Mouse (Mus musculus): Measurements from ENCODE around the gene Cox17. TPM values are rescaled to one million over a fixed set of nuclear protein-coding genes. Genes with fewer than 3 reads are reported as not detected.
A peak's percentile ranks its signal among the peaks of the same experiment; 100 is the strongest.

Cox17 gene
- polyA plus RNA-seq, 1 experiment: 170 TPM

DNA sequence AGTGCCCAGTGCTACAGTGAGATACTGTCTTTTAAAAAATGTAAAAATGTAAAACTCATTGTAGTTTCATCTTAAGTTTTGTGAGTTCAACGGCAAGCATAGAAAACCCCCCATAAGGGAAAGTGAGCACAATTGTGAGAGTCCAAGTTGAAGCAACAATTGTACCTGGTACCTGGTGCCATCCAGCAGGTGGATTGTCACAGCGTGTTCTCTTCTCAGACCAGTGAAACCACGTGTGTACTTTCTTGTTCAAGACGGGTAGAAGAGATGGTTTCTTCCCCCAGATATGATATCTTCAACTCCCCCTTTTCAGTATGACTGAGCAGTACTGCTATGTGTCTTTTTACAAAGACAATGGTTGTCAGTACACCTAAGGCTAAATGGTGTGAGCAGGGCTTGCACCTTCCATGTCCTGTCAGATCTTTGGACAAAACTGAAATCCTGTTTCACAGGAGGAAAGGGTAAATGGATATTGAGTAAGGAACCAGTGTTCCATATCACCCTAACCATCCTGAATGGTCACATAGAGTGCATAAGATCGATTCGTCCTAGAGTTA lies 11.5 kb downstream of the Cox17 start:
- TF ChIP-seq CTCF (conservative IDR thresholded peaks at IDR 0.05; ENCODE audit: insufficient read depth, insufficient read length, low read depth, low read length) (no peak), POLR2A (IDR thresholded peaks at IDR 0.05; ENCODE audit: low read depth, low read length) (no peak)

DNA sequence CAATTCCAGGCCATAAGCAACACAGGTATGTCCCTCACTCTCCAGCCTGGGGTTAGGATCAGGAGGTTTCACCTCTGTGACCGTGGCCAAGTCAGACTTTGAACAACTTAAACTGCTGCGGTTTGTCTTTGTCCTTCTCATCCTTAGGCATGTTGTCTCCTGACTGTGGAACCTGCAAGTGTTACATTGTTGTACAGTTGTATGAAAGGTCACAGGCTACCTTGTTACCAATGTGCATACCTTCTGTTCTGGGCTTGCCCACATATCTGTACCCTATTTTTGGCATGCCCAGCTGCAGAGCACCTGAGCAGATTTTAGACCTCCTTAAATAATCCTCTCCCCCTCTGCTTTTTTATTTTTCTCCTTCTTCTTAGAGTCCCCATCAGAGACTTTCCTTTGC lies 12.4 kb downstream of the Cox17 start:
- H3K27me3 ChIP-seq (replicated peaks; ENCODE audit: control insufficient read depth, insufficient read depth, low read length): no peaks in the 10 kb centered on the region
- H3K4me3 ChIP-seq (ENCODE audit: insufficient read depth, low read depth, low read length): no peak overlapping the region
- no peak for DNase-seq
- H3K36me3 ChIP-seq (ENCODE audit: control insufficient read depth, insufficient read depth, low read length): no peaks in the 10 kb centered on the region
- 93% methylated on average over 2 of the region's 2 CpGs for WGBS
- no peak for TF ChIP-seq POLR2A (IDR thresholded peaks at IDR 0.05; ENCODE audit: low read depth, low read length)
- no peak for TF ChIP-seq CTCF (conservative IDR thresholded peaks at IDR 0.05; ENCODE audit: insufficient read depth, insufficient read length, low read depth, low read length)
- no peaks in the 10 kb centered on the region for H3K4me1 ChIP-seq (ENCODE audit: control insufficient read depth, insufficient read depth, low read length)
- no peak overlapping the region for H3K27ac ChIP-seq (ENCODE audit: insufficient read depth, low read depth, low read length)

More for the DNA sequence above, 11.5 kb downstream of the Cox17 start:
- Histone ChIP-seq H3K4me3 (ENCODE audit: insufficient read depth, low read depth, low read length) (no peak overlapping the region), H3K36me3 (ENCODE audit: control insufficient read depth, insufficient read depth, low read length) (no peaks in the 10 kb centered on the region), H3K27ac (ENCODE audit: insufficient read depth, low read depth, low read length) (no peak overlapping the region), H3K27me3 (replicated peaks; ENCODE audit: control insufficient read depth, insufficient read depth, low read length) (no peaks in the 10 kb centered on the region), H3K4me1 (ENCODE audit: control insufficient read depth, insufficient read depth, low read length) (no peaks in the 10 kb centered on the region)
- WGBS: 91% methylated on average over 6 of the region's 6 CpGs
- no peak for DNase-seq

DNA sequence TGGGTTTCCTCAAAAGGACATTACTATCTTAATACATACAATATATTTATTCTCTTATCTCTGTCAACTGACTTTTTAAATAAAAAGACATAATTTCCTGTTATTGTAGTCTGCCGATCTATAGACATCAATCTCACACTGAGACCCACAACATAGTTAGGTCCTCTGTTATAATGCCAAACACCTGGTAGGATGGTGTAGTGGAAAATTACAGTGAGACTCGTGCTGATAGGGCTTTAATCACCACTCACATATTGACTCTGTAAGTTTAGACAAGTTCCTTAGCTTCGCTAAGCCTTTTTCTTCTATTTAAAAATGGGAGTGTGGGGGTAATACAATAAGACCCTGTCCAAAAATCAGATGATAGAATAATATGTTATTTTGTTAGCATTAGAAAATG lies 13.1 kb downstream of the Cox17 start:
- H3K36me3 ChIP-seq (ENCODE audit: control insufficient read depth, insufficient read depth, low read length): no peaks in the 10 kb centered on the region
- no peaks in the 10 kb centered on the region for H3K27me3 ChIP-seq (replicated peaks; ENCODE audit: control insufficient read depth, insufficient read depth, low read length)
- TF ChIP-seq CTCF (conservative IDR thresholded peaks at IDR 0.05; ENCODE audit: insufficient read depth, insufficient read length, low read depth, low read length) (no peak), POLR2A (IDR thresholded peaks at IDR 0.05; ENCODE audit: low read depth, low read length) (no peak)
- no peak for DNase-seq
- H3K4me3 ChIP-seq (ENCODE audit: insufficient read depth, low read depth, low read length): no peak overlapping the region
- H3K4me1 ChIP-seq (ENCODE audit: control insufficient read depth, insufficient read depth, low read length): no peaks in the 10 kb centered on the region
- H3K27ac ChIP-seq (ENCODE audit: insufficient read depth, low read depth, low read length): no peak overlapping the region
- 75% methylated on average over 3 of the region's 3 CpGs for WGBS

DNA sequence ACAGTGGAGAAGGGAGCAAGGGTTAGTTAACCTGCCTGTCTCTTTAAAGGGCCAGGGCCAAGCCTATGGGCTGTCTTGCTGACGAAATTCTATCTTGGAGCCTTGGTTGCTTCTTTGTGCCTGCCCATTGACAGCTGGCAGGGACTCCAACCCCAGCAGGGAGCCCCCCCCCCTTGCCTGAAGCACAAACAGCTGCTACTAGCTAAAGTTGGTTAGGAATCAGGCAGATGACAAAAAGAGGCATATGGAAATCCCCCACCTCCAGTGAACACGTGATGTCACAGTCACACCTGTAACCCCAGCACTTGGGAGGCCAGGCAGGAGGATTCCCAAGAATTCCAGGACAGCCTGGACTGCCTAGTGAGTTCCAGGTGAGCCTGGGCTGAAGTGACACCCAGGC lies 13.5 kb downstream of the Cox17 start:
- Histone ChIP-seq H3K4me1 (ENCODE audit: control insufficient read depth, insufficient read depth, low read length) (no peaks in the 10 kb centered on the region), H3K36me3 (ENCODE audit: control insufficient read depth, insufficient read depth, low read length) (no peaks in the 10 kb centered on the region), H3K27ac (ENCODE audit: insufficient read depth, low read depth, low read length) (no peak overlapping the region), H3K4me3 (ENCODE audit: insufficient read depth, low read depth, low read length) (no peak overlapping the region), H3K27me3 (replicated peaks; ENCODE audit: control insufficient read depth, insufficient read depth, low read length) (no peaks in the 10 kb centered on the region)
- WGBS: 53% methylated on average over 2 of the region's 2 CpGs
- no peak for TF ChIP-seq CTCF (conservative IDR thresholded peaks at IDR 0.05; ENCODE audit: insufficient read depth, insufficient read length, low read depth, low read length)
- TF ChIP-seq POLR2A (IDR thresholded peaks at IDR 0.05; ENCODE audit: low read depth, low read length): no peak
- DNase-seq: no peak

- H3K27ac ChIP-seq (ENCODE audit: insufficient read depth, low read depth, low read length): no peak within 1 kb of the TSS
- no peak for TF ChIP-seq CTCF (conservative IDR thresholded peaks at IDR 0.05; ENCODE audit: insufficient read depth, insufficient read length, low read depth, low read length)
- no peak for TF ChIP-seq POLR2A (IDR thresholded peaks at IDR 0.05; ENCODE audit: low read depth, low read length)
- no peak within 1 kb of the TSS for H3K4me3 ChIP-seq (ENCODE audit: insufficient read depth, low read depth, low read length)
- H3K36me3 ChIP-seq (ENCODE audit: control insufficient read depth, insufficient read depth, low read length): no peaks in the 10 kb centered on the region
- peak; percentile 6 for DNase-seq
- no peaks in the 10 kb centered on the region for H3K4me1 ChIP-seq (ENCODE audit: control insufficient read depth, insufficient read depth, low read length)
- 48% methylated on average over 10 of the region's 10 CpGs for WGBS
- no peaks in the 10 kb centered on the region for H3K27me3 ChIP-seq (replicated peaks; ENCODE audit: control insufficient read depth, insufficient read depth, low read length)
Measured at GRCm38 (mm10) chr16:38361933-38362332, 15.1 kb downstream of the Cox17 start, which contains the start of gene Popdc2. Popdc2 (plus strand) TSS chr16:38362209.

DNA sequence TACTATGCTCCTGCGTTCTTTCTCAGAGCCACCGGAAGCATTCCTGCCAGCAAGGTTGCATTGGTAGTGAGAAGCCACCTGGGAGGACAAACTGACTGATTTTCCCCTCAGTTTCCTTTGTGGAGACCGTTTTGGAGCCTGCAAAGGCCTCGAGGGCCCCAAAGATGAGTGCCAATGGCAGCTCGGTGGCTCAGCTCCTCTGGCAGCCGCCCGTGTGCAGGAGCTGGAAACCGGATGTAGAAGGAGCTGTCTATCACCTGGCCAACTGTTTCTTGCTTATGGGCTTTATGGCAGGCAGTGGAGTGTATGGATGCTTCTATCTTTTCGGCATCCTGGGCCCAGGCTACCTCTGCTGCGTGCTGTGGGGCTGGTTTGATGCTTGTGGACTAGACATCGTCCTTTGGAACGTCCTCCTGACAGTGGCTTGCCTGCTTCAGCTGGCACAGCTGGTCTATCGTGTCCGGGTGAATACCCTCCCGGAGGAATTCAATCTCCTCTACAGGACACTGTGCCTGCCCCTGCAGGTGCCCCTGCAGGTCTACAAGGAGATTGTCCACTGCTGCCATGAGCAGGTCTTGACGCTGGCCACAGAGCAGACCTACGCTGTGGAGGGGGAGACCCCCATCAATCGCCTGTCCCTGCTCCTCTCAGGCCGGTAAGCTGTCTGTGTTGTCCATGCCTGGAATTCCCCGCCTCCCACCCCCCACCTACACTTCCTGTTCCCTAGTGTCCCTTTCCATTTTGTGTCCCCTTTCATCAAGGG lies 15.9 kb downstream of the Cox17 start:
- TF ChIP-seq POLR2A (IDR thresholded peaks at IDR 0.05; ENCODE audit: low read depth, low read length) (no peak), CTCF (conservative IDR thresholded peaks at IDR 0.05; ENCODE audit: insufficient read depth, insufficient read length, low read depth, low read length) (no peak)
- Histone ChIP-seq H3K4me3 (ENCODE audit: insufficient read depth, low read depth, low read length) (no peak overlapping the region), H3K4me1 (ENCODE audit: control insufficient read depth, insufficient read depth, low read length) (no peaks in the 10 kb centered on the region), H3K36me3 (ENCODE audit: control insufficient read depth, insufficient read depth, low read length) (no peaks in the 10 kb centered on the region), H3K27ac (ENCODE audit: insufficient read depth, low read depth, low read length) (no peak overlapping the region), H3K27me3 (replicated peaks; ENCODE audit: control insufficient read depth, insufficient read depth, low read length) (no peaks in the 10 kb centered on the region)
- DNase-seq: no peak
- WGBS: 69% methylated on average over 20 of the region's 20 CpGs

- Histone ChIP-seq H3K27me3 (replicated peaks; ENCODE audit: control insufficient read depth, insufficient read depth, low read length) (no peaks in the 10 kb centered on the region), H3K4me1 (ENCODE audit: control insufficient read depth, insufficient read depth, low read length) (no peaks in the 10 kb centered on the region), H3K4me3 (ENCODE audit: insufficient read depth, low read depth, low read length) (no peak overlapping the region), H3K27ac (ENCODE audit: insufficient read depth, low read depth, low read length) (no peak overlapping the region), H3K36me3 (ENCODE audit: control insufficient read depth, insufficient read depth, low read length) (no peaks in the 10 kb centered on the region)
- TF ChIP-seq POLR2A (IDR thresholded peaks at IDR 0.05; ENCODE audit: low read depth, low read length): no peak
- no peak for TF ChIP-seq CTCF (conservative IDR thresholded peaks at IDR 0.05; ENCODE audit: insufficient read depth, insufficient read length, low read depth, low read length)
- no peak for DNase-seq
- WGBS: 83% methylated on average over 3 of the region's 3 CpGs
Measured at GRCm38 (mm10) chr16:38363256-38363595, 16.4 kb downstream of the Cox17 start.

All from kidney, adult 2 months (tissue).